Mouse (Mus musculus) intestine, embryonic 15.5 days (tissue): ENCODE results near the gene Fbxo3. TPM values are rescaled to one million over a fixed set of nuclear protein-coding genes. Genes with fewer than 3 reads are reported as not detected.
"Not testable (repeated sequence)": the region's sequence is repeated elsewhere in the genome, so short reads cannot be mapped to it uniquely, and the experiment has no call there.

Source experiments
- ATAC-seq: fragments of 200-750 bp; cut with Nextera tagmentation; 2 replicates; pipeline ENCODE4 v1.8.0; 2017; ENCODE audit warnings: moderate TSS enrichment, moderate library complexity
- H3K27ac ChIP-seq: fragments of 300-500 bp; sonication (generic); 2 replicates; pipeline ENCODE4 v1.5.1; 2015; ENCODE audit warnings: mild to moderate bottlenecking, inconsistent platforms
- H3K27me3 ChIP-seq: fragments of 300-500 bp; sonication (generic); replicated peaks from 2 replicates; pipeline ENCODE4 v1.6.1; 2015; ENCODE audit warnings: inconsistent platforms
- H3K36me3 ChIP-seq: fragments of 300-500 bp; sonication (generic); 2 replicates; pipeline ENCODE4 v1.6.1; 2015; ENCODE audit warnings: inconsistent platforms
- H3K4me1 ChIP-seq: fragments of 300-500 bp; sonication (generic); replicated peaks from 2 replicates; pipeline ENCODE4 v1.6.1; 2015; ENCODE audit warnings: inconsistent platforms
- H3K4me2 ChIP-seq: fragments of 300-500 bp; sonication (generic); replicated peaks from 2 replicates; pipeline ENCODE4 v1.6.1; 2015; ENCODE audit warnings: mild to moderate bottlenecking, inconsistent platforms
- H3K4me3 ChIP-seq: fragments of 300-500 bp; sonication (generic); replicated peaks from 2 replicates; pipeline ENCODE4 v1.5.1; 2015; ENCODE audit warnings: inconsistent platforms
- H3K9ac ChIP-seq: fragments of 300-500 bp; sonication (generic); 2 replicates; pipeline ENCODE4 v1.6.1; 2015; ENCODE audit warnings: inconsistent platforms
- H3K9me3 ChIP-seq: fragments of 300-500 bp; sonication (generic); 2 replicates; pipeline ENCODE4 v1.6.1; 2016; ENCODE audit warnings: inconsistent platforms
- WGBS: fragments of 180-500 bp; shearing (Covaris S2); methylation state at CpG from one replicate; pipeline ENCODE4 v1.1.7; 2015; 5-methylcytosine and 5-hydroxymethylcytosine counted together
- polyA plus RNA-seq: library from polyadenylated mRNA; unstranded; fragments of >200 nt; fragmentation: Nextera tagmentation; extraction: Ambion mirVana; gene quantifications from 2 replicates; pipeline ENCODE4 v1.2.1, GENCODE M21; 2015

The Fbxo3 gene
- polyA plus RNA-seq, 1 experiment from 2014 or later, result 51.6 TPM

- not testable (repeated sequence) for H3K9me3 ChIP-seq, H3K36me3 ChIP-seq, H3K9ac ChIP-seq, H3K27ac ChIP-seq, H3K4me1 ChIP-seq, H3K27me3 ChIP-seq, H3K4me3 ChIP-seq, H3K4me2 ChIP-seq, ATAC-seq
- WGBS, result 74% methylated on average over 2 of the region's 2 CpGs
These were observed 81.5 kb downstream of the Fbxo3 start for GRCm38 (mm10) chr2:104109021-104109420.

GRCm38 (mm10) chr2:104109528-104109927 lies 82.0 kb downstream of the Fbxo3 start:
- WGBS, result 63% methylated on average over 2 of the region's 2 CpGs
- Histone ChIP-seq H3K27me3 (no peaks in the 10 kb centered on the region), H3K9me3 (no peaks in the 10 kb centered on the region), H3K4me3 (no peak overlapping the region), H3K4me2 (no peak overlapping the region), H3K4me1 (0 out of 2 replicates have a peak, but pooled peaks cover 3% of the 10 kb centered on the region), H3K27ac (no peak overlapping the region), H3K9ac (no peak overlapping the region), H3K36me3 (no peaks in the 10 kb centered on the region)
- ATAC-seq, result peak; percentile 29; the same call in 1 of the 2 replicates

GRCm38 (mm10) chr2:104110031-104110430 lies 82.5 kb downstream of the Fbxo3 start:
- Histone ChIP-seq H3K9ac (no peak overlapping the region), H3K27ac (no peak overlapping the region), H3K4me2 (no peak overlapping the region), H3K4me1 (0 out of 2 replicates have a peak, but pooled peaks cover 3% of the 10 kb centered on the region), H3K36me3 (no peaks in the 10 kb centered on the region), H3K27me3 (no peaks in the 10 kb centered on the region), H3K4me3 (no peak overlapping the region), H3K9me3 (no peaks in the 10 kb centered on the region)
- no peak for ATAC-seq
- WGBS, result 77% methylated on average over 4 of the region's 4 CpGs

GRCm38 (mm10) chr2:104111170-104111797 lies 83.8 kb downstream of the Fbxo3 start:
- H3K4me3 ChIP-seq, H3K4me1 ChIP-seq, H3K27ac ChIP-seq, H3K9me3 ChIP-seq, H3K27me3 ChIP-seq, H3K4me2 ChIP-seq, H3K36me3 ChIP-seq, H3K9ac ChIP-seq: not testable (repeated sequence)
- no CpG with 5 or more reads among the region's 1 CpGs for WGBS
- ATAC-seq, result peak; percentile 86

Other genes starting within 250 kb of the Fbxo3 start
- gene Caprin1, start 230.1 kb upstream of the Fbxo3 start, polyA plus RNA-seq, result 246 and 291 TPM in 2 replicates
- 18.2 and 23.5 TPM in 2 replicates for gene Lmo2, start 69.7 kb upstream of the Fbxo3 start, polyA plus RNA-seq
- 1.4 and 1.9 TPM in 2 replicates for gene 4931422A03Rik, start 640 bp downstream of the Fbxo3 start, polyA plus RNA-seq
- 0.09 TPM in 1 of 2 replicates, not detected in the other for gene Gm10912, start 38.1 kb downstream of the Fbxo3 start, polyA plus RNA-seq
- not detected in 2 replicates for gene Gm10799, start 40.8 kb downstream of the Fbxo3 start, polyA plus RNA-seq
- gene Cd59b, start 42.1 kb downstream of the Fbxo3 start, polyA plus RNA-seq, result 5.9 and 6.7 TPM in 2 replicates
- 30.5 and 30.6 TPM in 2 replicates for gene Cd59a, start 68.1 kb downstream of the Fbxo3 start, polyA plus RNA-seq
- gene A930018P22Rik, start 95.0 kb downstream of the Fbxo3 start, polyA plus RNA-seq, result 0.24 TPM in 1 of 2 replicates, not detected in the other